Mouse (Mus musculus): ENCODE results near the gene Ankrd13a.

DNA sequence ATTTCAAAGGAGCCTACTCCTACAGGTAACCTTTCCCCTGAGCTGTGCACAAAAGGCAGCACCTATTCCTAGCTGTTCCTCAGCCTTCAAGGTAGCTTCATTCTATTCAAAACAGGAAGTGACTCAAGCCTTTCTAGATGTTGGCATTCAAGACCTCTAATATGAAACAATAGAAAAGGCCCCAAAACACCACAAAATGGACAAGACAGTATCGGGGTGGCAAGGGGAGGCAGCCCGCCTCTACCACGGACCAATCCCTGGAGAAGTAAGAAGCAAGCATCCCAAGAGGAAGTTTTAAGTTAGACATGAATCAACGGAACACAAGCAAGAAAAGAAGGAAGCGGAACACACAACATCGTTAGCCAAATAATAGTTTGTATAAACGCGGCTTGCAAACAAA, 2.7 kb upstream of the Ankrd13a start:
- TF ChIP-seq POLR2A (IDR thresholded peaks at IDR 0.05; ENCODE audit: borderline replicate concordance, extremely low read depth, low read depth, low read length) (no peak), CTCF (IDR thresholded peaks at IDR 0.05; ENCODE audit: insufficient read depth, low read length) (no peak)
